Mouse (Mus musculus): ENCODE results near the gene Lamb1. TPM values are rescaled to one million over a fixed set of nuclear protein-coding genes. Genes with fewer than 3 reads are reported as not detected.

The Lamb1 gene
- polyA plus RNA-seq, 2 experiments: 67.2 to 76.6 TPM

DNA sequence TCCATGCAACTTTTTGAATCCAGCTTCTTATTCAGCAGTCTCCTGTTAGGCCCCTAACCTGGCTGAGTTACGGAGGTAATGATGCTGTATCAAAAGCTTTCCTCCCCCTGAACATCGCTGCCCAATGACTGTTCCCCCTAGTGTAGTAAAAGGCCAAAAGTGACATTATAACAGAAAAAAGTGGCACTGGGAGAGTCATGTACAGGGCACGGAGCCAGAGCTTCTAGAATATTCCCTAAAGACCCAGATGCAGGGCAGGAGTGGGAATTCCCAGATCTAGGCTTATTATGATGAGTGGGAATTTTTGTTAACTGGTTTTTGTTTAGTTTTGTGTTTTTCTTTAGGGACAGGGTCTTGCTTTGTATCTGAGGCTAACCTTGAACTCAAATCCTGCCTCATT is 34.1 kb downstream of the Lamb1 start:
- no peak for ATAC-seq (ENCODE audit: low FRiP score, low read depth)
- Histone ChIP-seq H3K4me1 (ENCODE audit: control insufficient read depth, insufficient read depth, low read length) (peaks cover 18% of the 10 kb centered on the region), H3K4me2 (replicated peaks; ENCODE audit: low read depth, low read length, severe bottlenecking) (no peak overlapping the region), H3K4me3 (replicated peaks; ENCODE audit: low read length) (no peak overlapping the region), H3K36me3 (ENCODE audit: control insufficient read depth, insufficient read depth, low read length) (peaks cover 71% of the 10 kb centered on the region), H3K27me3 (ENCODE audit: control insufficient read depth, insufficient read depth, low read length) (no peaks in the 10 kb centered on the region), H3K27ac (replicated peaks; ENCODE audit: low read depth, low read length) (no peak overlapping the region), H3K9me3 (ENCODE audit: control insufficient read depth, low read length) (no peaks in the 10 kb centered on the region), H3K9ac (ENCODE audit: low read depth, low read length, severe bottlenecking) (no peak overlapping the region)
- TF ChIP-seq POLR2A (IDR thresholded peaks at IDR 0.05; ENCODE audit: borderline replicate concordance, extremely low read depth, insufficient read depth, insufficient read length): no peak
- WGBS: 91% methylated on average over 3 of the region's 3 CpGs
- DNase-seq (ENCODE audit: low spot score): no peak

DNA sequence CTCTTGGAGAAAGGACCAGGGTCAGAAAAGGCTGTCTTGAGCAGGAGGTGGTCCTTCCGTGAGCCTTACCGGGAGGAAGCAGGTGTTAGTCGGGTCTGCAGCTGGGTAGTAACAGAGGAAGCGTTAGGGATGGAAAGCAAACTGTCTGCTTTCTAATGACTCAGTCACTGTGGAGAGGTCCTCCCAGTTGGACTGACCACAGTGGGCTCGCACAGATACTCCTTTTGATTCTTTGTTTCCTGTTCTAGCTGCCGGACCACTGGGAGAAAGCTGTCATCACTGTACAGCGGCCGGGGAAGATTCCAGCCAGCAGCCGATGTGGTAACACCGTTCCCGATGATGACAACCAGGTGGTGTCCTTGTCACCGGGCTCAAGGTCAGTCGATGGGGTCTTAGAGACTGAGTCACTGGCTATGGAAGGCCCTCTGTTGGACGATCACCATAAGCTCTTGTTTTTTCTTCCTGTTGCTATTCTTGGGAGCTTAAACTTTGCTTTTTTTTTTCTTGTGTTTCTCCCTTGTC is 34.7 kb downstream of the Lamb1 start:
- H3K9ac ChIP-seq (ENCODE audit: low read depth, low read length, severe bottlenecking): no peak overlapping the region
- H3K4me3 ChIP-seq (replicated peaks; ENCODE audit: low read length): no peak overlapping the region
- no peak overlapping the region for H3K27ac ChIP-seq (replicated peaks; ENCODE audit: low read depth, low read length)
- no peak overlapping the region for H3K4me2 ChIP-seq (replicated peaks; ENCODE audit: low read depth, low read length, severe bottlenecking)
- no peak for ATAC-seq (ENCODE audit: low FRiP score, low read depth)
- no peaks in the 10 kb centered on the region for H3K9me3 ChIP-seq (ENCODE audit: control insufficient read depth, low read length)
- DNase-seq (ENCODE audit: low spot score): no peak
- peaks cover 77% of the 10 kb centered on the region for H3K36me3 ChIP-seq (ENCODE audit: control insufficient read depth, insufficient read depth, low read length)
- peaks cover 12% of the 10 kb centered on the region for H3K4me1 ChIP-seq (ENCODE audit: control insufficient read depth, insufficient read depth, low read length)
- H3K27me3 ChIP-seq (ENCODE audit: control insufficient read depth, insufficient read depth, low read length): no peaks in the 10 kb centered on the region
- no peak for TF ChIP-seq POLR2A (IDR thresholded peaks at IDR 0.05; ENCODE audit: borderline replicate concordance, extremely low read depth, insufficient read depth, insufficient read length)
- 83% methylated on average over 14 of the region's 14 CpGs for WGBS

DNA sequence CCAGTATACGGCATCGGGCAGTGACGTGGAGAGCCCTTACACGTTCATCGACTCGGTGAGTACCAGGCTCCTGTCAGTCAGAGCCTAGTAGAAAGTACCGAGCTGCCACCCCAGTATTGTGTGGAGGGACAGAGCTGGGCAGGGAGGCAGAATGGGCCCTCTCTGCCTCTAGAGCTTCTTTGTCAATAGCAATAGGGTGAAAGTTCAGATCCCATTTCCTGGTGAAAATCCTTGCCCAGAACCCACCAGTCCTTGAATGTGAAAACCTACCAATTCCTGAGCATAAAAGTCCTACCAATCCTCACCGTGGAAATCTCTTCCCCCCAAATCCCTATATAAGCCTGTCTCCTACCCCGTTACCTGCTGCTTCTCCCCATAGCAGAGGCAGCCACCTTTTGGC is 35.2 kb downstream of the Lamb1 start:
- H3K9ac ChIP-seq (ENCODE audit: low read depth, low read length, severe bottlenecking): no peak overlapping the region
- H3K36me3 ChIP-seq (ENCODE audit: control insufficient read depth, insufficient read depth, low read length): peaks cover 82% of the 10 kb centered on the region
- ATAC-seq (ENCODE audit: low FRiP score, low read depth) (no peak), DNase-seq (ENCODE audit: low spot score) (no peak)
- no peaks in the 10 kb centered on the region for H3K9me3 ChIP-seq (ENCODE audit: control insufficient read depth, low read length)
- no peak overlapping the region for H3K27ac ChIP-seq (replicated peaks; ENCODE audit: low read depth, low read length)
- no peaks in the 10 kb centered on the region for H3K27me3 ChIP-seq (ENCODE audit: control insufficient read depth, insufficient read depth, low read length)
- WGBS: 95% methylated on average over 9 of the region's 9 CpGs
- no peak overlapping the region for H3K4me2 ChIP-seq (replicated peaks; ENCODE audit: low read depth, low read length, severe bottlenecking)
- no peak for TF ChIP-seq POLR2A (IDR thresholded peaks at IDR 0.05; ENCODE audit: borderline replicate concordance, extremely low read depth, insufficient read depth, insufficient read length)
- peaks cover 7% of the 10 kb centered on the region for H3K4me1 ChIP-seq (ENCODE audit: control insufficient read depth, insufficient read depth, low read length)
- H3K4me3 ChIP-seq (replicated peaks; ENCODE audit: low read length): no peak overlapping the region

DNA sequence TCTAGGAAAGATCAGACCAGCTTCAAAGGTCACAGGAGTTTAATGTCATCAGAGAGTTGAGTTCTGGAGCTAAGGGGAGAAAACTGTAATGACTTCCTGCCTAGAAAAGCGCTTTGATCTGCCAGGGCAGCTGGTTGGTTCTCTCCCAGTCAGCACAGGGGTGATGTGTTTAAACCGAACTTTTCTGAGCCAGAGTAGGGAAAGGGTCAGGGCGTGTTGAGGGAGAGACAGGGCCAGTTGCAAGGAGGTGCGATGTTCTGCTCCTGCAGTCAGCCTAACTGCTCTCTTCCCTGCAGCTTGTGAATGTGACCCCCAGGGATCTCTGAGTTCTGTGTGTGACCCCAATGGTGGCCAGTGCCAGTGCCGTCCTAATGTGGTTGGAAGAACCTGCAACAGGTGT is 37.2 kb downstream of the Lamb1 start:
- H3K36me3 ChIP-seq (ENCODE audit: control insufficient read depth, insufficient read depth, low read length): peaks cover 94% of the 10 kb centered on the region
- no peaks in the 10 kb centered on the region for H3K4me1 ChIP-seq (ENCODE audit: control insufficient read depth, insufficient read depth, low read length)
- no peak overlapping the region for H3K4me3 ChIP-seq (replicated peaks; ENCODE audit: low read length)
- H3K27ac ChIP-seq (replicated peaks; ENCODE audit: low read depth, low read length): no peak overlapping the region
- no peaks in the 10 kb centered on the region for H3K27me3 ChIP-seq (ENCODE audit: control insufficient read depth, insufficient read depth, low read length)
- no peak overlapping the region for H3K9ac ChIP-seq (ENCODE audit: low read depth, low read length, severe bottlenecking)
- WGBS: 30% methylated on average over 5 of the region's 5 CpGs
- no peak for TF ChIP-seq POLR2A (IDR thresholded peaks at IDR 0.05; ENCODE audit: borderline replicate concordance, extremely low read depth, insufficient read depth, insufficient read length)
- ATAC-seq (ENCODE audit: low FRiP score, low read depth): no peak
- no peak for DNase-seq (ENCODE audit: low spot score)
- H3K4me2 ChIP-seq (replicated peaks; ENCODE audit: low read depth, low read length, severe bottlenecking): no peak overlapping the region
- no peaks in the 10 kb centered on the region for H3K9me3 ChIP-seq (ENCODE audit: control insufficient read depth, low read length)

DNA sequence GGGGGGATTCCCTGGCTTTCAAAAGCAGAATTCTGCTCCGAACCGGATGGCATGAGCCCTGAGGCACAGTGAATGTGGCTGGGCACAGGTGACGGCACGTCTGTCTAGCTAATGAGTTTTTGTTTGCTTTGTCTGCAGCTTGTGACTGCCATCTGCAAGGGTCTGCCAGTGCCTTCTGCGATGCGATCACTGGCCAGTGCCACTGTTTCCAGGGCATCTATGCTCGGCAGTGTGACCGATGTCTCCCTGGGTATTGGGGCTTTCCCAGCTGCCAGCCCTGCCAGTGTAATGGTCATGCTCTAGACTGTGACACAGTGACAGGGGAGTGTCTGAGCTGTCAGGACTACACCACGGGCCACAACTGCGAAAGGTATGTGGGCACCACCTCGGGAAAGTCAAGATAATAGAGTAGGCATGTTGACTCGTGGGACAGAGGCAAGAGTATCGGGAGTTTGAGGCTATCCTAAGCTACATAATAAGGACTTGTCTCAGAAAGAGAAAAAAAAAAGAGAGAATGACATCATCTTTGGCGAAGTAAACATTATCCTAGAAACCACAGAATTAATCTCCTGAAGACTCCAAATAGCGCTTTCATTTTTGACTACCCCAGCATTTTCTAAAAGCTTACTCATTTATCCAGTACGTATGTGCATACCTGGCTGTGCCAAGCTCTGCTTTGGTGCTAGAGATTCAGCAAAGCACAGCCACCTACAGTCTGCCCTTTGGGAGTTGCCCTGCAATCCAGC is 37.9 kb downstream of the Lamb1 start:
- Histone ChIP-seq H3K36me3 (ENCODE audit: control insufficient read depth, insufficient read depth, low read length) (peaks cover 97% of the 10 kb centered on the region), H3K27ac (replicated peaks; ENCODE audit: low read depth, low read length) (no peak overlapping the region), H3K27me3 (ENCODE audit: control insufficient read depth, insufficient read depth, low read length) (no peaks in the 10 kb centered on the region), H3K9ac (ENCODE audit: low read depth, low read length, severe bottlenecking) (no peak overlapping the region), H3K4me1 (ENCODE audit: control insufficient read depth, insufficient read depth, low read length) (no peaks in the 10 kb centered on the region), H3K4me3 (replicated peaks; ENCODE audit: low read length) (no peak overlapping the region), H3K9me3 (ENCODE audit: control insufficient read depth, low read length) (no peaks in the 10 kb centered on the region), H3K4me2 (replicated peaks; ENCODE audit: low read depth, low read length, severe bottlenecking) (no peak overlapping the region)
- DNase-seq (ENCODE audit: low spot score) (no peak), ATAC-seq (ENCODE audit: low FRiP score, low read depth) (no peak)
- no peak for TF ChIP-seq POLR2A (IDR thresholded peaks at IDR 0.05; ENCODE audit: borderline replicate concordance, extremely low read depth, insufficient read depth, insufficient read length)
- 87% methylated on average over 16 of the region's 16 CpGs for WGBS
